Mouse (Mus musculus) cortical plate, adult 2 months (tissue): Measurements from ENCODE around the gene Olfr152. TPM values are rescaled to one million over a fixed set of nuclear protein-coding genes. Genes with fewer than 3 reads are reported as not detected.

ENCODE experiments used
- H3K27ac ChIP-seq: fragments of 200-500 bp; 2 replicates; pipeline ENCODE4 v1.5.1; 2012; ENCODE audit warnings: low read length, control low read depth, inconsistent platforms; ENCODE audit not compliant: insufficient read depth
- H3K4me1 ChIP-seq: fragments of 200-500 bp; 2 replicates; pipeline ENCODE4 v1.6.1; 2011; ENCODE audit warnings: low read length; ENCODE audit not compliant: control insufficient read depth, insufficient read depth
- H3K4me3 ChIP-seq: fragments of 200-500 bp; 2 replicates; pipeline ENCODE4 v1.5.1; 2011; ENCODE audit warnings: mild to moderate bottlenecking, low read length, control low read depth; ENCODE audit not compliant: insufficient read depth
- CTCF ChIP-seq: fragments of 200-500 bp; IDR thresholded peaks from 2 replicates; pipeline ENCODE4 v1.5.1; 2011; ENCODE audit warnings: mild to moderate bottlenecking, control low read depth, low read length; ENCODE audit not compliant: insufficient read depth; ENCODE audit errors: extremely low read depth
- POLR2A ChIP-seq: fragments of 200-500 bp; IDR thresholded peaks from 2 replicates; pipeline ENCODE4 v1.6.1; 2011; ENCODE audit warnings: mild to moderate bottlenecking, low read length, control low read depth; ENCODE audit not compliant: insufficient read depth; ENCODE audit errors: extremely low read depth
- polyA plus RNA-seq: library from polyadenylated mRNA; depleted of rRNA; stranded (reverse); fragments of >200 nt; gene quantifications from 2 replicates; pipeline ENCODE4 v1.2.3, GENCODE M21; 2012; rRNA removed

The Olfr152 gene
- polyA plus RNA-seq: not detected in 2 replicates

GRCm38 (mm10) chr2:87779183-87779582, at the start of gene Olfr152:
Gene Olfr152 (plus strand): TSS chr2:87779483.
- H3K4me3 ChIP-seq: no peak within 1 kb of the TSS
- no peaks in the 10 kb centered on the region for H3K4me1 ChIP-seq
- no peak for TF ChIP-seq POLR2A
- no peak for TF ChIP-seq CTCF
- no peak within 1 kb of the TSS for H3K27ac ChIP-seq

GRCm38 (mm10) chr2:87739878-87740277, 39.4 kb upstream of the Olfr152 start, which contains the start of gene Olfr1138:
Gene Olfr1138 (minus strand): TSS chr2:87739978.
- Histone ChIP-seq H3K4me1 (no peaks in the 10 kb centered on the region), H3K4me3 (no peak within 1 kb of the TSS), H3K27ac (no peak within 1 kb of the TSS)
- TF ChIP-seq CTCF (no peak), POLR2A (no peak)

- no peak within 1 kb of the TSS for H3K27ac ChIP-seq
- TF ChIP-seq POLR2A (no peak), CTCF (no peak)
- no peak within 1 kb of the TSS for H3K4me3 ChIP-seq
- H3K4me1 ChIP-seq: no peaks in the 10 kb centered on the region
Observed at GRCm38 (mm10) chr2:87743452-87743851, 35.8 kb upstream of the Olfr152 start, which contains the start of gene Olfr1140. Gene Olfr1140 (plus strand): TSS chr2:87743752.

GRCm38 (mm10) chr2:87753891-87754290, 25.4 kb upstream of the Olfr152 start, which contains the start of gene Olfr1141:
Gene Olfr1141 (minus strand): TSS chr2:87753991.
- Histone ChIP-seq H3K27ac (no peak within 1 kb of the TSS), H3K4me3 (no peak within 1 kb of the TSS), H3K4me1 (no peaks in the 10 kb centered on the region)
- no peak for TF ChIP-seq CTCF
- no peak for TF ChIP-seq POLR2A

GRCm38 (mm10) chr2:87776143-87776542, 3.1 kb upstream of the Olfr152 start:
- H3K4me3 ChIP-seq: no peak overlapping the region
- no peak overlapping the region for H3K27ac ChIP-seq
- TF ChIP-seq CTCF (no peak), POLR2A (no peak)
- H3K4me1 ChIP-seq: no peaks in the 10 kb centered on the region

GRCm38 (mm10) chr2:87800292-87800691, 21.0 kb downstream of the Olfr152 start, which contains the start of gene Olfr1143:
Gene Olfr1143 (plus strand): TSS chr2:87800592.
- H3K27ac ChIP-seq: no peak within 1 kb of the TSS
- H3K4me3 ChIP-seq: no peak within 1 kb of the TSS
- H3K4me1 ChIP-seq: no peaks in the 10 kb centered on the region
- TF ChIP-seq POLR2A: no peak
- no peak for TF ChIP-seq CTCF

GRCm38 (mm10) chr2:87809522-87809921, 30.2 kb downstream of the Olfr152 start, which contains the start of gene Olfr1145:
Gene Olfr1145 (plus strand): TSS chr2:87809822.
- no peak within 1 kb of the TSS for H3K4me3 ChIP-seq
- no peak for TF ChIP-seq POLR2A
- TF ChIP-seq CTCF: no peak
- H3K27ac ChIP-seq: no peak within 1 kb of the TSS
- no peaks in the 10 kb centered on the region for H3K4me1 ChIP-seq

GRCm38 (mm10) chr2:87830233-87830632, 51.0 kb downstream of the Olfr152 start, which contains the start of gene Olfr1148:
Gene Olfr1148 (plus strand): TSS chr2:87830533.
- no peaks in the 10 kb centered on the region for H3K4me1 ChIP-seq
- H3K4me3 ChIP-seq: no peak within 1 kb of the TSS
- TF ChIP-seq POLR2A: no peak
- no peak for TF ChIP-seq CTCF
- no peak within 1 kb of the TSS for H3K27ac ChIP-seq

Other genes with a start within 250 kb of the Olfr152 start
- not detected in 2 replicates for gene Olfr153, start 247.7 kb upstream of the Olfr152 start, polyA plus RNA-seq
- gene Olfr1128, start 233.9 kb upstream of the Olfr152 start, polyA plus RNA-seq: not detected in 2 replicates
- not detected in 2 replicates for gene Olfr1129, start 205.6 kb upstream of the Olfr152 start, polyA plus RNA-seq
- gene Olfr1130, start 173.3 kb upstream of the Olfr152 start, polyA plus RNA-seq: not detected in 2 replicates
- not detected in 2 replicates for gene Olfr1131, start 152.4 kb upstream of the Olfr152 start, polyA plus RNA-seq
- gene Olfr1132, start 141.9 kb upstream of the Olfr152 start, polyA plus RNA-seq: not detected in 2 replicates
- not detected in 2 replicates for gene Olfr1133, start 132.1 kb upstream of the Olfr152 start, polyA plus RNA-seq
- not detected in 2 replicates for gene Olfr1134, start 121.0 kb upstream of the Olfr152 start, polyA plus RNA-seq
- gene Olfr1135, start 105.8 kb upstream of the Olfr152 start, polyA plus RNA-seq: not detected in 2 replicates
- not detected in 2 replicates for gene Olfr1136, start 85.5 kb upstream of the Olfr152 start, polyA plus RNA-seq
- not detected in 2 replicates for gene Olfr1137, start 66.3 kb upstream of the Olfr152 start, polyA plus RNA-seq
- gene Olfr1138, start 39.5 kb upstream of the Olfr152 start, polyA plus RNA-seq: not detected in 2 replicates
- not detected in 2 replicates for gene Olfr1140, start 35.7 kb upstream of the Olfr152 start, polyA plus RNA-seq
- not detected in 2 replicates for gene Olfr1141, start 25.5 kb upstream of the Olfr152 start, polyA plus RNA-seq
- not detected in 2 replicates for gene Olfr1143, start 21.1 kb downstream of the Olfr152 start, polyA plus RNA-seq
- gene Olfr1145, start 30.3 kb downstream of the Olfr152 start, polyA plus RNA-seq: not detected in 2 replicates
- gene Olfr1148, start 51.0 kb downstream of the Olfr152 start, polyA plus RNA-seq: not detected in 2 replicates
- not detected in 2 replicates for gene Olfr1150-ps1, start 64.5 kb downstream of the Olfr152 start, polyA plus RNA-seq
- gene Olfr1151, start 76.4 kb downstream of the Olfr152 start, polyA plus RNA-seq: not detected in 2 replicates
- gene Olfr1152, start 87.0 kb downstream of the Olfr152 start, polyA plus RNA-seq: not detected in 2 replicates
- gene Olfr1153, start 115.5 kb downstream of the Olfr152 start, polyA plus RNA-seq: not detected in 2 replicates
- not detected in 2 replicates for gene Olfr1154, start 125.7 kb downstream of the Olfr152 start, polyA plus RNA-seq
- not detected in 2 replicates for gene Olfr1155, start 165.7 kb downstream of the Olfr152 start, polyA plus RNA-seq
- gene Olfr1156, start 173.6 kb downstream of the Olfr152 start, polyA plus RNA-seq: not detected in 2 replicates
- gene Olfr1157, start 188.8 kb downstream of the Olfr152 start, polyA plus RNA-seq: not detected in 2 replicates
- not detected in 2 replicates for gene Olfr74, start 195.2 kb downstream of the Olfr152 start, polyA plus RNA-seq
- gene Olfr1158, start 210.6 kb downstream of the Olfr152 start, polyA plus RNA-seq: not detected in 2 replicates
- gene Olfr1160, start 228.8 kb downstream of the Olfr152 start, polyA plus RNA-seq: not detected in 2 replicates
- not detected in 2 replicates for gene Olfr1161, start 243.3 kb downstream of the Olfr152 start, polyA plus RNA-seq